Mouse (Mus musculus) macrophage (primary cell): Measurements from ENCODE around the gene Arhgef15. TPM values are rescaled to one million over a fixed set of nuclear protein-coding genes. Genes with fewer than 3 reads are reported as not detected.
A peak's percentile ranks its signal among the peaks of the same experiment; 100 is the strongest.

Source experiments
- H3K27ac ChIP-seq: fragments of 350-480 bp; formaldehyde crosslinking; 2 replicates; pipeline ENCODE4 v1.9.0; 2021
- H3K36me3 ChIP-seq: fragments of 350-480 bp; formaldehyde crosslinking; 2 replicates; pipeline ENCODE4 v1.9.0; 2021; ENCODE audit errors: inconsistent target
- H3K4me3 ChIP-seq: fragments of 350-480 bp; formaldehyde crosslinking; 2 replicates; pipeline ENCODE4 v1.9.0; 2021; ENCODE audit errors: inconsistent target
- H3K79me2 ChIP-seq: fragments of 350-480 bp; formaldehyde crosslinking; 2 replicates; pipeline ENCODE4 v1.9.0; 2021; ENCODE audit errors: inconsistent target
- WGBS: methylation state at CpG from one replicate; pipeline ENCODE4 v1.1.7; 2026; ENCODE audit warnings: inconsistent platforms; ENCODE audit not compliant: missing documents; 5-methylcytosine and 5-hydroxymethylcytosine counted together
- polyA plus RNA-seq: library from polyadenylated mRNA; stranded (reverse); fragments of 250-400 nt; gene quantifications from 3 replicates; pipeline ENCODE4 v1.2.4, GENCODE M21; 2018; ENCODE audit warnings: inconsistent platforms

Gene Arhgef15
- polyA plus RNA-seq, 1 experiment from 2014 or later = not detected

GRCm38 (mm10) chr11:68914566-68914965 is 42.7 kb downstream of the Arhgef15 start:
- no peak overlapping the region for H3K27ac ChIP-seq
- H3K36me3 ChIP-seq = no peaks in the 10 kb centered on the region
- H3K79me2 ChIP-seq = no peaks in the 10 kb centered on the region
- no peak overlapping the region for H3K4me3 ChIP-seq
- WGBS = 40% methylated on average over 4 of the region's 4 CpGs

GRCm38 (mm10) chr11:68911531-68912177 is 45.6 kb downstream of the Arhgef15 start:
- WGBS = 14% methylated on average over 14 of the region's 14 CpGs
- H3K36me3 ChIP-seq = no peaks in the 10 kb centered on the region
- no peak overlapping the region for H3K4me3 ChIP-seq
- H3K27ac ChIP-seq = no peak overlapping the region
- no peaks in the 10 kb centered on the region for H3K79me2 ChIP-seq

DNA sequence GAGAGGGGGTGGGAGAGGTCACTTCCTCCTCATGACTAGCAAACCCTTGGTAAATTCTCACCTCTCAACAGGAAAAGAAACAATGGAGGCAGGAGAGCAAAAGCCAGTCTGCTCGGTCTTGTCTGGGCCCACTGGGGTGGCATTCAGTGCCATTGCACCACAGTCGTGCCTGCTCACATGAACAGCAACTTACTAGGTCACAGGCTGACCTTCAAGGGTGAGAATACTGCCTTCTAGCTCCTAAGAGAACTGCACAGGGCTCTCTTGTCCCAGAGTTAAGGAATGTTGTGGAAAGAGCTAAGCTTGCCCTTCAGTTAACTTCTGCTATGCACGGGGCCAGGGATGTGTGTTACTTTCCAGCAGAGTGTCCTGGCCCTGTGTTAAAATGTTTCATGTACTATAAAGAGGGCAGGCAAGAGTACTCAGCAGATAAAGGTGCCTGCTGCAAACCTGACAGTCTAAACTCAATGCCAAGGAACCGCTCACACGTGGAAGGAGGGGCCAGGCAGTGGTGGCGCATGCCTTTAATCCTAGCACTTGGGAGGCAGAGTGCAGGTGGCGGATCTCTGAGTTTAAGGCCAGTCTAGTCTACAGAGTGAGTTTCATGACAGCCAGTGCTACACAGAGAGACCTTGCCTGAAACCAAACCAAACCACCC is 48.3 kb downstream of the Arhgef15 start:
- H3K36me3 ChIP-seq = peaks cover 13% of the 10 kb centered on the region
- 86% methylated on average over 7 of the region's 7 CpGs for WGBS
- H3K4me3 ChIP-seq = no peak overlapping the region
- no peaks in the 10 kb centered on the region for H3K79me2 ChIP-seq
- H3K27ac ChIP-seq = no peak overlapping the region

- 92% methylated on average over 3 of the region's 3 CpGs for WGBS
- no peak overlapping the region for H3K4me3 ChIP-seq
- H3K36me3 ChIP-seq = peaks cover 26% of the 10 kb centered on the region
- H3K27ac ChIP-seq = no peak overlapping the region
- H3K79me2 ChIP-seq = peaks cover 11% of the 10 kb centered on the region
Measured at GRCm38 (mm10) chr11:68907251-68907650, 50.0 kb downstream of the Arhgef15 start.

DNA sequence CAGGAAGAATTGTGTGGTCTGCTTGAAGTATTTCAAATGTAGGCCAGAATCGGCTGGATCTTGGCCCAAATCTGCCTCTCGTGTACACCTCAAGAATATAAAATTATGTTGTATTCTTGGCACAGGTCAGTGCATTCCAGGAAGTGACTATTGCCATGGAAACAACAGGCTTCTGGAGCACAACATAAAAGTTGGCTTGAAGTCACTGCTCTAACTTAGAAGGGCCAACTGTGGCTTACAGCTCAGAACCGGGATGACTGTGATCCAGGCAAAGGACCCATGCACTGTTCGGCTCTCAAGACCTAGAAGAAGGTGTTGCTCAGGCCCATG is 50.9 kb downstream of the Arhgef15 start:
- peaks cover 26% of the 10 kb centered on the region for H3K36me3 ChIP-seq
- 79% methylated on average over 4 of the region's 4 CpGs for WGBS
- no peak overlapping the region for H3K4me3 ChIP-seq
- no peak overlapping the region for H3K27ac ChIP-seq
- H3K79me2 ChIP-seq = peaks cover 19% of the 10 kb centered on the region

- H3K36me3 ChIP-seq = peaks cover 26% of the 10 kb centered on the region
- H3K4me3 ChIP-seq = no peak overlapping the region
- no peak overlapping the region for H3K27ac ChIP-seq
- H3K79me2 ChIP-seq = peaks cover 20% of the 10 kb centered on the region
- 93% methylated on average over 9 of the region's 9 CpGs for WGBS
Measured at GRCm38 (mm10) chr11:68905665-68906460, 51.4 kb downstream of the Arhgef15 start.

DNA sequence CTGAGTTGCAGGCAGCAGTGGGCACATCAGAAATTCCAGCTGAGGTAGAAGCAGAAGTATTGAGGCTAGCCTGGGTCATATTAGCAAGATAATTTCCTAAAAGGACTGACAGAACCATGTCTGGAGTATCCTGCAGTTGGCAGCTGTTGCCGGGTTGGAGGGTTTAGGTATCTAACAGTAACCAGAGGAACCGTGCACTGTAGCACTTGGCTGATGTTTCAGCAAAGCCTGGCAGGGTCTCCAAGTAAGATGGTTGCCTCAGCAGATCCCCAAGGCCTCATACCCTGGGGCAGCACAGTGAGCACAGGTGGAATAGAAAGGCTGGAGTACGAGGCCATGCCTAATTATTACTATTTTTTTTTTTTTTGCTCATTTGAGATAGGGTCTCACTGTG is 52.1 kb downstream of the Arhgef15 start:
- 100% methylated on average over 2 of the region's 3 CpGs for WGBS
- Histone ChIP-seq H3K79me2 (peaks cover 20% of the 10 kb centered on the region), H3K36me3 (peaks cover 26% of the 10 kb centered on the region), H3K27ac (no peak overlapping the region), H3K4me3 (no peak overlapping the region)

DNA sequence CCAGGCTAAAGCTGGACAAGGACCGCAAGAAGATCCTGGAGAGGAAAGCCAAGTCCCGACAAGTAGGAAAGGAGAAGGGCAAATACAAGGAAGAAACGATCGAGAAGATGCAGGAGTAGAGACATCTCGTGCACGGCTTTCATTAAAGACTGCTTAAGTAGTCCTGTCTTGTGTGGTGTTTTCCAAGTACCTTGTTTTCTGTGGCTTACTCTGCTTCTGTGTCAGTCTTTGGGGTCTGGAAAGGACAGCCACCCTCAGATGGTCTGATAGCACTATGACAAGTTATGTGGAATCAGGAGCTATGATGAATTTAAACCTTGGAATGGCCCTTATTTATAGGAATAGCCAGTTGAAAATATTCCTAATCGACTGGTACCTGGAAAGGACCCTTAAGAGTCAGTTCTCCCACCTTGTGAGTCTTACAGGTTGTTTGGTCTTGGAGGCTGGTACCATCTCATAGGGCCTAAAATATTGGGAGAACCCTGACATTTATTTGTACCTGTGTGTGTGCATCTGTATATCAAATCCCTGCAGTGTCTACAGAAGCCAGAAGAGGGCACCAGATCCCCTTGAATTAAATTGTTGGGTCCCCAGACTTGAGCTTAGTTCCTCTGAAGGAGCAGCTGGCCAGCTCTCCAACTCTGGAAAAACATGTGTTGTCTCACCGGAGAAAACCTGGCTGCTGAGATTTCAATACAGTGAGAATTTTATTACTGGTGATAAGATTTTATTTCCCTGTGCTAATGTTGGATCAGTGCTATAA is 52.7 kb downstream of the Arhgef15 start:
- 85% methylated on average over 7 of the region's 8 CpGs for WGBS
- Histone ChIP-seq H3K36me3 (peaks cover 26% of the 10 kb centered on the region), H3K79me2 (peaks cover 20% of the 10 kb centered on the region), H3K4me3 (no peak overlapping the region), H3K27ac (no peak overlapping the region)

DNA sequence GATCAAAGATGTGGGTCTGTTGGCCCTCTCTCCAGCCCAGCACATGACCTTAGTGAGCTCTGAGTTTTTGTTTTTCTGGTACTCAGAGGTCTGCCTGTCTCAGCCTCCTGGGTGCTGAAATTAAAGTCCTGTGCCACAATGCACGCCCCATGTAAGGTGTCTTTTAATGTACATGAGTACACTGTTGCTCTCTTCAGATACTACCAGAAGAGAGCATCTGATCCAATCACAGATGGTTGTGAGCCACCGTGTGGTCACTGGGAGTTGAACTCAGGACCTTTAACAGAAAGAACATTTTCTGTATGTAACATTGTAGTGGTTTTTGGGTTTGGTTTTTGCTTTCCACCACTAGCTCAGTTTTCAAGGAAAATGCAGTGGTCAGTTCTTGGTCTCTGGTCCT is 53.5 kb downstream of the Arhgef15 start:
- Histone ChIP-seq H3K79me2 (peaks cover 20% of the 10 kb centered on the region), H3K4me3 (no peak overlapping the region), H3K36me3 (peaks cover 26% of the 10 kb centered on the region), H3K27ac (no peak overlapping the region)
- 93% methylated on average over 2 of the region's 2 CpGs for WGBS

DNA sequence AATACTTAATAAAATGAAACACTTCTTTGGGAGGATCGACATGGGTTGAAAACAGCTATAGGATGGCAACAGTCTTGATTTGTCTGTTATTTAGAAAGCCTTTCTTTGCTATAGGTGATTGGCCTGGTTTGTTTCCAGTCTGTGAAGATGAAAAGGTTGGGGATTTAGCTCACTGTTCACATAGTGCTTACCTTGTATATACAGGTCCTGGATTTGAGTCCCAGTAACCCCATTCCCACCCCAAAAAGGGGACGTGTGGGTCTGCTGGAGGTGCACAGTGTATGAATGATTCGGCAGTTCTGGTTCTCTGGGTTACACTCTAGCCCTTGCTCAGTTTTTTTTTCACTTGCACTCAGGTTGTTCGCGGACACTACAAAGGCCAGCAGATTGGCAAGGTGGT is 54.5 kb downstream of the Arhgef15 start:
- H3K27ac ChIP-seq = no peak overlapping the region
- peaks cover 20% of the 10 kb centered on the region for H3K79me2 ChIP-seq
- peak overlapping the region; percentile 99 for H3K4me3 ChIP-seq
- WGBS = 57% methylated on average over 5 of the region's 5 CpGs
- peaks cover 26% of the 10 kb centered on the region for H3K36me3 ChIP-seq

DNA sequence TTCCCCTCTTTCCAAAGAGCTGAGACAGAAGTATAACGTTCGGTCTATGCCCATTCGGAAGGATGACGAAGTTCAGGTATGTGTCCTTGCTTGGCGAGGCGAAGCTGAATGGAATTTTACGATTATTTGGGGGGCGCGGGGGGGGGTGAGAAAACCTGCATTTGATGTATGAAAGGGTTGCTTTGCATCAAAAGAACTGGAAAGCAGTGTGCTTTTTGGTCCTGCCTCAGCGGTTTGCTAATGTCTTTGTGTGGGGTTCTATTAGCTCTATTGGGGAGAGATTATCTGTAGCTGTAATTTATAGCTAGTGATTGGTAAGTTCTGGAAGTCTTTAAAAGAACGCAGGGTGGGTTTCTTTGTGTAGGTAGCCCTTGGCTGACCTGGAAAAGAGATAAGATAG is 54.9 kb downstream of the Arhgef15 start:
- Histone ChIP-seq H3K4me3 (peak overlapping the region; percentile 99), H3K36me3 (peaks cover 26% of the 10 kb centered on the region), H3K79me2 (peaks cover 20% of the 10 kb centered on the region), H3K27ac (peak overlapping the region; percentile 69; the same call in 1 of the 2 replicates)
- WGBS = 12% methylated on average over 11 of the region's 11 CpGs

GRCm38 (mm10) chr11:68902047-68902364 is 55.3 kb downstream of the Arhgef15 start:
- WGBS = 1% methylated on average over 9 of the region's 10 CpGs
- peak overlapping the region; percentile 69 for H3K27ac ChIP-seq
- peak overlapping the region; percentile 99 for H3K4me3 ChIP-seq
- H3K79me2 ChIP-seq = peaks cover 20% of the 10 kb centered on the region
- H3K36me3 ChIP-seq = peaks cover 26% of the 10 kb centered on the region

DNA sequence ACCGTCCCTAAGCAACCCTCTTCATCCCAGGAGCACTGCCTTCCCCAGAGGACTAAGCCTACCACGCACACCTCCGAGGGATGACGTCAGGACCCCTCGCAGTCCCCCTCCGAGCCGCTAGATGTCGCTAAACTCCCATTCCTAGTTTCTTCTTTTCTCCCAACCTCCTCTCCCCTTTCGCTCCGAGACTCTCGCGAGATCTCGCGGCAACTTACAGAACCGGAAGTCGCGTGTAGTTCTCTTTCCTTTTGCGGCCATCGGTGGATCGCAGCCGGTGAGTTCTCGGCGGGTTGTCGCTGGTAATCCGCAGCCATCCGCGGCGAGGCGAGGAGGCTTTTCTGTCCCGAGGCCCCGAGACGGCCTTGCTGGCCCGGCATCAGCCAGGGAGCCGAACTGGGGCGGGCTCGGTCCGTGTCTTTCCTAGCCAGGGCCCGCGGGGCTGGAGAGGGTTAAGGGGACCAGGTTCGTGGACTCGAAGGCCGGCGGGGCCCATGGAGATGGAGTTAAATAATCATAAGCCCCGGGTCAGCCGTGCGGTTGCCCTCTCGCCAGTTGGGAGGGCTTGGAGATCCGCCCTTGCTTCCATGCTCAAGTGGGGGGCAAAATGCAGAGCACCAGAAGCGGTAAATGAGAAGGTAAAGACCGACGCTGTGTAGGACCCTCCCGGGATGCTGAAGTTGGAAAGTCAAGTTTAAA is 55.8 kb downstream of the Arhgef15 start, which contains the start of gene Rpl26:
TSS of gene Rpl26 (plus strand) at position 233 of the 696 bp plus-strand sequence.
- peak within 1 kb of the TSS; percentile 99 for H3K4me3 ChIP-seq
- H3K36me3 ChIP-seq = peaks cover 26% of the 10 kb centered on the region
- under 1% methylated on average over 52 of the region's 52 CpGs for WGBS
- peak within 1 kb of the TSS; percentile 69 for H3K27ac ChIP-seq
- peaks cover 20% of the 10 kb centered on the region for H3K79me2 ChIP-seq
